Mouse (Mus musculus): ENCODE measurements around the gene Spef1. TPM values are rescaled to one million over a fixed set of nuclear protein-coding genes. Genes with fewer than 3 reads are reported as not detected.

The Spef1 gene
- polyA plus RNA-seq, 1 experiment from 2014 or later = 3.6 TPM

- peak overlapping the region; percentile 70; the same call in 1 of the 2 replicates for H3K27ac ChIP-seq
- no peak overlapping the region for H3K9ac ChIP-seq
- no peak overlapping the region for H3K4me2 ChIP-seq
- H3K27me3 ChIP-seq = no peaks in the 10 kb centered on the region
- H3K4me3 ChIP-seq (replicated peaks) = no peak overlapping the region
- no peaks in the 10 kb centered on the region for H3K9me3 ChIP-seq (replicated peaks)
- peak; percentile 82 for ATAC-seq (replicated peaks; ENCODE audit: low FRiP score)
- WGBS = 72% methylated on average over 11 of the region's 11 CpGs
- H3K4me1 ChIP-seq = peaks cover 34% of the 10 kb centered on the region
- peaks cover 64% of the 10 kb centered on the region for H3K36me3 ChIP-seq
These were observed 51.5 kb downstream of the Spef1 start for GRCm38 (mm10) chr2:131135521-131136139.

GRCm38 (mm10) chr2:131134826-131135400, 52.2 kb downstream of the Spef1 start:
- Histone ChIP-seq H3K27ac (peak overlapping the region; percentile 70), H3K9me3 (replicated peaks) (no peaks in the 10 kb centered on the region), H3K9ac (no peak overlapping the region), H3K27me3 (no peaks in the 10 kb centered on the region), H3K4me3 (replicated peaks) (no peak overlapping the region), H3K4me1 (peaks cover 30% of the 10 kb centered on the region), H3K4me2 (no peak overlapping the region), H3K36me3 (peaks cover 60% of the 10 kb centered on the region)
- no peak for ATAC-seq (replicated peaks; ENCODE audit: low FRiP score)
- 82% methylated on average over 8 of the region's 8 CpGs for WGBS

GRCm38 (mm10) chr2:131134381-131134780, 52.7 kb downstream of the Spef1 start:
- no peak; the same call in 1 of the 2 replicates for ATAC-seq (replicated peaks; ENCODE audit: low FRiP score)
- Histone ChIP-seq H3K27me3 (no peaks in the 10 kb centered on the region), H3K9me3 (replicated peaks) (no peaks in the 10 kb centered on the region), H3K27ac (peak overlapping the region; percentile 70), H3K4me3 (replicated peaks) (no peak overlapping the region), H3K36me3 (peaks cover 55% of the 10 kb centered on the region), H3K4me1 (peaks cover 29% of the 10 kb centered on the region), H3K9ac (no peak overlapping the region), H3K4me2 (no peak overlapping the region)
- 40% methylated on average over 1 of the region's 1 CpGs for WGBS

- no peaks in the 10 kb centered on the region for H3K27me3 ChIP-seq
- no peak for ATAC-seq (replicated peaks; ENCODE audit: low FRiP score)
- H3K36me3 ChIP-seq = peaks cover 41% of the 10 kb centered on the region
- H3K4me3 ChIP-seq (replicated peaks) = no peak within 1 kb of the TSS
- no peak within 1 kb of the TSS for H3K9ac ChIP-seq
- H3K27ac ChIP-seq = peak within 1 kb of the TSS; percentile 54
- peaks cover 42% of the 10 kb centered on the region for H3K4me1 ChIP-seq
- H3K4me2 ChIP-seq = no peak within 1 kb of the TSS
- WGBS = 79% methylated on average over 9 of the region's 9 CpGs
- H3K9me3 ChIP-seq (replicated peaks) = no peaks in the 10 kb centered on the region
These were observed 54.0 kb downstream of the Spef1 start, which contains the start of gene Gm11037 for GRCm38 (mm10) chr2:131132930-131133547. TSS of gene Gm11037 (plus strand) at chr2:131133497.

GRCm38 (mm10) chr2:131132111-131132888, 54.8 kb downstream of the Spef1 start:
- peaks cover 47% of the 10 kb centered on the region for H3K4me1 ChIP-seq
- no peak for ATAC-seq (replicated peaks; ENCODE audit: low FRiP score)
- WGBS = 80% methylated on average over 10 of the region's 10 CpGs
- H3K4me3 ChIP-seq (replicated peaks) = no peak overlapping the region
- no peak overlapping the region for H3K27ac ChIP-seq
- no peaks in the 10 kb centered on the region for H3K27me3 ChIP-seq
- H3K9ac ChIP-seq = no peak overlapping the region
- no peaks in the 10 kb centered on the region for H3K9me3 ChIP-seq (replicated peaks)
- no peak overlapping the region for H3K4me2 ChIP-seq
- peaks cover 34% of the 10 kb centered on the region for H3K36me3 ChIP-seq

GRCm38 (mm10) chr2:131130849-131131248, 56.2 kb downstream of the Spef1 start:
- 65% methylated on average over 2 of the region's 2 CpGs for WGBS
- Histone ChIP-seq H3K4me2 (no peak overlapping the region), H3K4me3 (replicated peaks) (no peak overlapping the region), H3K9me3 (replicated peaks) (no peaks in the 10 kb centered on the region), H3K27ac (no peak overlapping the region), H3K36me3 (peaks cover 22% of the 10 kb centered on the region), H3K4me1 (peaks cover 58% of the 10 kb centered on the region), H3K9ac (no peak overlapping the region), H3K27me3 (no peaks in the 10 kb centered on the region)
- ATAC-seq (replicated peaks; ENCODE audit: low FRiP score) = no peak

- ATAC-seq (replicated peaks; ENCODE audit: low FRiP score) = no peak
- no peak overlapping the region for H3K27ac ChIP-seq
- peaks cover 54% of the 10 kb centered on the region for H3K4me1 ChIP-seq
- no peak overlapping the region for H3K4me3 ChIP-seq (replicated peaks)
- H3K9me3 ChIP-seq (replicated peaks) = no peaks in the 10 kb centered on the region
- H3K4me2 ChIP-seq = no peak overlapping the region
- no peaks in the 10 kb centered on the region for H3K27me3 ChIP-seq
- 73% methylated on average over 5 of the region's 5 CpGs for WGBS
- H3K36me3 ChIP-seq = peaks cover 19% of the 10 kb centered on the region
- no peak overlapping the region for H3K9ac ChIP-seq
These were observed 57.2 kb downstream of the Spef1 start for GRCm38 (mm10) chr2:131129836-131130235.

- Histone ChIP-seq H3K9me3 (replicated peaks) (no peaks in the 10 kb centered on the region), H3K36me3 (peaks cover 8% of the 10 kb centered on the region; the same call in 1 of the 2 replicates), H3K4me2 (peak overlapping the region; percentile 62), H3K27me3 (no peaks in the 10 kb centered on the region), H3K9ac (no peak overlapping the region), H3K4me1 (peaks cover 57% of the 10 kb centered on the region), H3K27ac (0 out of 2 replicates have a peak overlapping the region, but pooled peaks have one; percentile 86), H3K4me3 (replicated peaks) (peak overlapping the region; percentile 57)
- no peak for ATAC-seq (replicated peaks; ENCODE audit: low FRiP score)
- WGBS = 76% methylated on average over 3 of the region's 3 CpGs
These were observed 58.4 kb downstream of the Spef1 start for GRCm38 (mm10) chr2:131128636-131129157.

GRCm38 (mm10) chr2:131128211-131128610, 58.9 kb downstream of the Spef1 start:
- peak overlapping the region; percentile 86; the same call in 1 of the 2 replicates for H3K27ac ChIP-seq
- H3K27me3 ChIP-seq = no peaks in the 10 kb centered on the region
- H3K4me3 ChIP-seq (replicated peaks) = peak overlapping the region; percentile 57
- 69% methylated on average over 5 of the region's 5 CpGs for WGBS
- H3K9ac ChIP-seq = 0 out of 2 replicates have a peak overlapping the region, but pooled peaks have one; percentile 8
- peak overlapping the region; percentile 62 for H3K4me2 ChIP-seq
- peaks cover 57% of the 10 kb centered on the region for H3K4me1 ChIP-seq
- no peaks in the 10 kb centered on the region for H3K9me3 ChIP-seq (replicated peaks)
- no peak for ATAC-seq (replicated peaks; ENCODE audit: low FRiP score)
- H3K36me3 ChIP-seq = 0 out of 2 replicates have a peak, but pooled peaks cover 3% of the 10 kb centered on the region

- peak; percentile 93 for ATAC-seq (replicated peaks; ENCODE audit: low FRiP score)
- WGBS = 0% methylated on average over 28 of the region's 28 CpGs
- H3K4me2 ChIP-seq = peak within 1 kb of the TSS; percentile 62
- H3K9me3 ChIP-seq (replicated peaks) = no peaks in the 10 kb centered on the region
- peak within 1 kb of the TSS; percentile 86 for H3K27ac ChIP-seq
- no peaks in the 10 kb centered on the region for H3K36me3 ChIP-seq
- H3K4me1 ChIP-seq = peaks cover 56% of the 10 kb centered on the region
- peak within 1 kb of the TSS; percentile 59 for H3K9ac ChIP-seq
- H3K4me3 ChIP-seq (replicated peaks) = peak within 1 kb of the TSS; percentile 57
- H3K27me3 ChIP-seq = no peaks in the 10 kb centered on the region
These were observed 59.8 kb downstream of the Spef1 start, which contains the start of gene Hspa12b for GRCm38 (mm10) chr2:131127161-131127730. TSS of gene Hspa12b (plus strand) at chr2:131127280.

Measured in kidney, embryonic 15.5 days (tissue).